Mouse (Mus musculus) stomach, embryonic 14.5 days (tissue): ENCODE measurements around the gene Phc2. TPM values are rescaled to one million over a fixed set of nuclear protein-coding genes. Genes with fewer than 3 reads are reported as not detected.
A peak's percentile ranks its signal among the peaks of the same experiment; 100 is the strongest.

Source experiments
- ATAC-seq: fragments of 200-750 bp; cut with Nextera tagmentation; 2 replicates; pipeline ENCODE4 v1.8.0; 2017; ENCODE audit warnings: low read depth, moderate TSS enrichment; ENCODE audit not compliant: insufficient number of reproducible peaks, insufficient read depth, low FRiP score
- H3K27ac ChIP-seq: fragments of 300-500 bp; sonication (generic); 2 replicates; pipeline ENCODE4 v1.5.1; 2014; ENCODE audit warnings: mild to moderate bottlenecking, low read length, moderate library complexity, mixed read lengths
- H3K27me3 ChIP-seq: fragments of 300-500 bp; sonication (generic); 2 replicates; pipeline ENCODE4 v1.6.1; 2014; ENCODE audit warnings: low read length, control low read depth, mixed read lengths; ENCODE audit not compliant: control insufficient read depth, insufficient read depth
- H3K36me3 ChIP-seq: fragments of 300-500 bp; sonication (generic); 2 replicates; pipeline ENCODE4 v1.6.1; 2014; ENCODE audit warnings: mild to moderate bottlenecking, control low read depth, low read length, moderate library complexity, mixed read lengths; ENCODE audit not compliant: control insufficient read depth, insufficient read depth
- H3K4me1 ChIP-seq: fragments of 300-500 bp; sonication (generic); 2 replicates; pipeline ENCODE4 v1.6.1; 2014; ENCODE audit warnings: low read length, control low read depth, mixed read lengths; ENCODE audit not compliant: control insufficient read depth, insufficient read depth
- H3K4me2 ChIP-seq: fragments of 300-500 bp; sonication (generic); replicated peaks from 2 replicates; pipeline ENCODE4 v1.6.1; 2014; ENCODE audit warnings: low read depth, low read length, control low read depth
- H3K4me3 ChIP-seq: fragments of 300-500 bp; sonication (generic); 2 replicates; pipeline ENCODE4 v1.5.1; 2014; ENCODE audit warnings: low read depth, low read length, control low read depth
- H3K9ac ChIP-seq: fragments of 300-500 bp; sonication (generic); replicated peaks from 2 replicates; pipeline ENCODE4 v1.6.1; 2014; ENCODE audit warnings: low read depth, mild to moderate bottlenecking, control low read depth, low read length, moderate library complexity, mixed read lengths
- H3K9me3 ChIP-seq: fragments of 300-500 bp; sonication (generic); 2 replicates; pipeline ENCODE4 v1.6.1; 2016; ENCODE audit warnings: low read depth, low read length, control low read depth; ENCODE audit not compliant: control insufficient read depth
- WGBS: fragments of 180-500 bp; shearing (Covaris S2); extraction: QIAGEN DNeasy Blood & Tissue Kit; methylation state at CpG from one replicate; pipeline ENCODE4 v1.1.7; 2014; 5-methylcytosine and 5-hydroxymethylcytosine counted together
- polyA plus RNA-seq: library from polyadenylated mRNA; unstranded; fragments of >200 nt; fragmentation: Nextera tagmentation; extraction: Ambion mirVana; gene quantifications from 2 replicates; pipeline ENCODE4 v1.2.1, GENCODE M21; 2014

The Phc2 gene
- polyA plus RNA-seq, 1 experiment from 2014 or later, result 22.9 TPM

- Histone ChIP-seq H3K9ac (no peak overlapping the region), H3K36me3 (peaks cover 61% of the 10 kb centered on the region), H3K9me3 (no peaks in the 10 kb centered on the region), H3K4me1 (no peaks in the 10 kb centered on the region), H3K4me3 (no peak overlapping the region), H3K27ac (no peak overlapping the region), H3K27me3 (no peaks in the 10 kb centered on the region), H3K4me2 (no peak overlapping the region)
- 92% methylated on average over 24 of the region's 24 CpGs for WGBS
- ATAC-seq, result no peak
Measured at GRCm38 (mm10) chr4:128787023-128787939, 132.8 kb downstream of the Phc2 start.

- no peak overlapping the region for H3K4me2 ChIP-seq
- H3K4me1 ChIP-seq, result no peaks in the 10 kb centered on the region
- ATAC-seq, result no peak
- no peak overlapping the region for H3K27ac ChIP-seq
- peaks cover 56% of the 10 kb centered on the region for H3K36me3 ChIP-seq
- no peaks in the 10 kb centered on the region for H3K9me3 ChIP-seq
- H3K27me3 ChIP-seq, result no peaks in the 10 kb centered on the region
- no peak overlapping the region for H3K4me3 ChIP-seq
- no peak overlapping the region for H3K9ac ChIP-seq
- 91% methylated on average over 4 of the region's 4 CpGs for WGBS
Measured at GRCm38 (mm10) chr4:128788108-128788507, 133.6 kb downstream of the Phc2 start.

GRCm38 (mm10) chr4:128789646-128790045 is 135.1 kb downstream of the Phc2 start:
- peak; percentile 51 for ATAC-seq
- H3K36me3 ChIP-seq, result peaks cover 52% of the 10 kb centered on the region
- no peaks in the 10 kb centered on the region for H3K4me1 ChIP-seq
- H3K4me3 ChIP-seq, result no peak overlapping the region
- H3K9me3 ChIP-seq, result no peaks in the 10 kb centered on the region
- H3K27me3 ChIP-seq, result no peaks in the 10 kb centered on the region
- H3K9ac ChIP-seq, result no peak overlapping the region
- 43% methylated on average over 18 of the region's 18 CpGs for WGBS
- H3K27ac ChIP-seq, result no peak overlapping the region
- no peak overlapping the region for H3K4me2 ChIP-seq

GRCm38 (mm10) chr4:128793710-128794109 is 139.2 kb downstream of the Phc2 start:
- Histone ChIP-seq H3K4me2 (no peak overlapping the region), H3K36me3 (peaks cover 15% of the 10 kb centered on the region; the same call in 1 of the 2 replicates), H3K9me3 (no peaks in the 10 kb centered on the region), H3K4me3 (no peak overlapping the region), H3K27me3 (no peaks in the 10 kb centered on the region), H3K4me1 (peaks cover 14% of the 10 kb centered on the region), H3K27ac (no peak overlapping the region), H3K9ac (no peak overlapping the region)
- ATAC-seq, result no peak
- WGBS, result 46% methylated on average over 1 of the region's 1 CpGs

- Histone ChIP-seq H3K4me3 (no peak overlapping the region), H3K9ac (no peak overlapping the region), H3K36me3 (peaks cover 14% of the 10 kb centered on the region; the same call in 1 of the 2 replicates), H3K27me3 (no peaks in the 10 kb centered on the region), H3K9me3 (no peaks in the 10 kb centered on the region), H3K4me1 (peaks cover 17% of the 10 kb centered on the region), H3K27ac (no peak overlapping the region), H3K4me2 (no peak overlapping the region)
- WGBS, result 81% methylated on average over 8 of the region's 8 CpGs
- no peak for ATAC-seq
Measured at GRCm38 (mm10) chr4:128794198-128794597, 139.7 kb downstream of the Phc2 start.

- Histone ChIP-seq H3K4me2 (0 out of 2 replicates have a peak overlapping the region, but pooled peaks have one; percentile 12), H3K4me3 (no peak overlapping the region), H3K9me3 (no peaks in the 10 kb centered on the region), H3K9ac (no peak overlapping the region), H3K27me3 (no peaks in the 10 kb centered on the region), H3K36me3 (peaks cover 6% of the 10 kb centered on the region; the same call in 1 of the 2 replicates), H3K27ac (no peak overlapping the region), H3K4me1 (peaks cover 20% of the 10 kb centered on the region)
- WGBS, result 12% methylated on average over 9 of the region's 9 CpGs
- peak; percentile 12; the same call in 1 of the 2 replicates for ATAC-seq
Measured at GRCm38 (mm10) chr4:128795596-128795995, 141.1 kb downstream of the Phc2 start.

GRCm38 (mm10) chr4:128796788-128797187 is 142.3 kb downstream of the Phc2 start:
- no peak for ATAC-seq

GRCm38 (mm10) chr4:128801675-128802465 is 147.4 kb downstream of the Phc2 start:
- H3K9ac ChIP-seq, result no peak overlapping the region
- no peak for ATAC-seq

More at GRCm38 (mm10) chr4:128796788-128797187, 142.3 kb downstream of the Phc2 start:
- no peak overlapping the region for H3K4me3 ChIP-seq
- 77% methylated on average over 8 of the region's 8 CpGs for WGBS
- H3K36me3 ChIP-seq, result peaks cover 6% of the 10 kb centered on the region; the same call in 1 of the 2 replicates
- no peak overlapping the region for H3K27ac ChIP-seq
- no peak overlapping the region for H3K4me2 ChIP-seq
- no peaks in the 10 kb centered on the region for H3K9me3 ChIP-seq
- H3K4me1 ChIP-seq, result peaks cover 20% of the 10 kb centered on the region
- no peaks in the 10 kb centered on the region for H3K27me3 ChIP-seq
- no peak overlapping the region for H3K9ac ChIP-seq

More at GRCm38 (mm10) chr4:128801675-128802465, 147.4 kb downstream of the Phc2 start:
- Histone ChIP-seq H3K36me3 (no peaks in the 10 kb centered on the region), H3K27ac (no peak overlapping the region), H3K4me3 (no peak overlapping the region), H3K9me3 (no peaks in the 10 kb centered on the region), H3K4me2 (no peak overlapping the region), H3K27me3 (no peaks in the 10 kb centered on the region), H3K4me1 (peaks cover 34% of the 10 kb centered on the region)
- WGBS, result 44% methylated on average over 9 of the region's 9 CpGs
